Mouse (Mus musculus): ENCODE measurements around the gene Rdh12.

Gene Rdh12

GRCm38 (mm10) chr12:79253294-79254053, 44.8 kb downstream of the Rdh12 start:
- DNase-seq (ENCODE audit: low spot score), result no peak

DNA sequence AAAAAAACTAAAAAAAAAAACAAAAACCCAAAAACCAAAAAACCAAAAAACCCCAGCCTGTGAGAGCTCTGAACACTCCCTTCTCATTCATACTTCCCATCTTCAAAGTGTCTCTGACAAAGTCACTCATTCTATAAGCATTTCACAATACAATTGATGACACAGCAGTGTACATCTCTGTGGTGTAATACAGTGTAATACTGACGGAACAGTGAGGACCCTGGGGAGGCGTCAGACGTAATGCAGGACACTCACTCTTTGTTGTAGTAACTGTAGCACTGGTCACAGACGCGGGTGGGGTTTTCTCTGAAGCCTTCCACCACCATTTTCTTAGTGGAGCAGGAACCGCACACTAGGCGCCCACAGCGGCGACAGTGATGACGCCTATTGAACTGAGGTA, 46.3 kb downstream of the Rdh12 start:
- DNase-seq (ENCODE audit: low spot score), result no peak

GRCm38 (mm10) chr12:79260154-79260553, 51.4 kb downstream of the Rdh12 start:
- no peak for DNase-seq (ENCODE audit: low spot score)

DNA sequence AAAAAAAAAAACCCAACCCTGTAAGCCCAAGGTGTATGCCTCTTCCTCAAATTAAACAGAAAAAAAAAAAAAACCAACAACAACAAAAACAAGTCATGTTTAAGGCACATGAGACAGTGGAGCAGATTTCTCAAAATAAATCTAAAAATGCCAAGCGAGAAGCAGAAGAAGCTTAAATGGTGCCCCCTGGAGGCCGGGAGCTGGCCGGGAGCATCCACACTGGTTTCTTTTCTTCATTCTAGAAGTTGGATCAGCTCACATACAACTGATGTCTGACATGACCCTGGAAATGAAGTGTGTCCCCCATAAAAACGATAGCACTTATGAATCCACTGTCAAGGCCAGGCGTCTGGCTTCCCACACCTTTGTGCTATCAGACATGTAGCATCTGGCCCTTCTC, 52.3 kb downstream of the Rdh12 start:
- no peak for DNase-seq (ENCODE audit: low spot score)

Data from ovary, postnatal 14 days (tissue).